Mouse (Mus musculus) liver, embryonic 14.5 days (tissue): Measurements from ENCODE around the gene C2cd2.

Source experiments
- CTCF ChIP-seq: IDR thresholded peaks from 2 replicates; pipeline ENCODE4 v1.5.1; 2016; ENCODE audit warnings: antibody characterized with exemption, low read depth, control low read depth
- EP300 ChIP-seq: IDR thresholded peaks from 2 replicates; pipeline ENCODE4 v1.6.1; 2016; ENCODE audit warnings: antibody characterized with exemption, low read depth

- TF ChIP-seq CTCF = no peak
- no peak for TF ChIP-seq EP300
These were observed 53.0 kb downstream of the C2cd2 start for GRCm38 (mm10) chr16:97909356-97909755.
